Mouse (Mus musculus) megakaryocyte, embryonic 14.5 days (primary cell): ENCODE measurements around the gene Srgap2. TPM values are rescaled to one million over a fixed set of nuclear protein-coding genes. Genes with fewer than 3 reads are reported as not detected.

ENCODE experiments used
- H3K27me3 ChIP-seq: replicated peaks from 2 replicates; pipeline ENCODE3; 2012; ENCODE audit warnings: inconsistent platforms
- H3K36me3 ChIP-seq: replicated peaks from 2 replicates; pipeline ENCODE3; 2012; ENCODE audit warnings: low read length, inconsistent platforms, mixed read lengths
- H3K4me1 ChIP-seq: 2 replicates; pipeline ENCODE4 v1.6.1; 2012; ENCODE audit warnings: inconsistent platforms
- H3K4me3 ChIP-seq: replicated peaks from 2 replicates; pipeline ENCODE3; 2012; ENCODE audit warnings: moderate library complexity, mild to moderate bottlenecking, inconsistent platforms
- H3K9me3 ChIP-seq: 2 replicates; pipeline ENCODE4 v1.6.1; 2012; ENCODE audit warnings: inconsistent platforms
- FLI1 ChIP-seq: IDR thresholded peaks from 2 replicates; pipeline ENCODE4 v1.6.1; 2012; ENCODE audit warnings: low read length, inconsistent platforms, mixed read lengths
- GATA1 ChIP-seq: IDR thresholded peaks from 3 replicates; pipeline ENCODE4 v1.6.1; 2012; ENCODE audit warnings: mixed read lengths, low read length, inconsistent platforms, borderline replicate concordance
- polyA plus RNA-seq: library from polyadenylated mRNA; stranded (reverse); fragments of >175 nt; gene quantifications from 2 replicates; pipeline ENCODE4 v1.2.3, GENCODE M21; 2012; ENCODE audit warnings: low replicate concordance; ENCODE audit not compliant: insufficient read depth

Gene Srgap2
- polyA plus RNA-seq, 1 experiment: 12.2 TPM

DNA sequence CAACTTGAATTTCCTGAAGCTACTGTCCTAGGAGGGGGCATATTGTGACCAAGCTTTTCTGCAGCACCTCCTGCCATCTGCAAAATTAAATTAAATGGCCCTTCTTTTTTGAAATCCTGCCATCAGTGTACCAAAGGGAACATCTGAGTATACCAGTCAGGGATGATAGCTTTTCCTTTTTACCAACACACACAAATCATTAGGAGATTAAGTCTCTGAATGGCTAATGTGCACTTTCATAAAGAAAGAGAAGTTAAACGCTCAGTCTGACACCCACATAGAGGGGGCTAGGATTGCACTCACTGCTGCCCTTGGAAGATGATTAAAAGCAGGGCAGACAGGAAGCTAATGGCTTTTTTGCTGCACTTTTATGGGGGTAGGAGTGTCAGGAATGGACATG lies 73.8 kb downstream of the Srgap2 start:
- no peaks in the 10 kb centered on the region for H3K9me3 ChIP-seq
- no peak for TF ChIP-seq FLI1
- H3K4me1 ChIP-seq: peaks cover 66% of the 10 kb centered on the region

DNA sequence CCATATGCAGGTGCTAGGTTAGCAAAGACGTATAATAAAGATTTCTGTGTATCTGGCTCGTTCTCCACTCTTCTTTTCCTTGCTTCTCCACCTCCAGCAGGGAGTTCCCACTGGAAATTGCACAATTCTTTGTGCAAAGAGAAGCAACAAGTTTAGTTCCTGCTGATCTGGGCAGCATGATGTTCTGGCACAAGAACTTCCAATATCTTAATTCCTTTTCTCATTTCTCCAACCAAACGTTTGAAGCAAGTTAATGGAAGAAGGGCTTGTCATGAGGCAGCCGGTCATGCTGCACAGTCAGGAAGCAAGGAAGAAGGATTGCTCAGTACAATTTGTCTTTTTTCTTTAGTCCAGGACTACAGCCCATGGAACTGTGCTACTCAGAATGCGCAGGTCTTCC lies 78.8 kb downstream of the Srgap2 start:
- Histone ChIP-seq H3K27me3 (no peaks in the 10 kb centered on the region), H3K4me1 (peaks cover 74% of the 10 kb centered on the region), H3K36me3 (peaks cover 5% of the 10 kb centered on the region), H3K4me3 (no peak overlapping the region), H3K9me3 (no peaks in the 10 kb centered on the region)
- TF ChIP-seq GATA1 (no peak), FLI1 (no peak)

More for the DNA sequence above, 73.8 kb downstream of the Srgap2 start:
- Histone ChIP-seq H3K4me3 (peak overlapping the region; percentile 38), H3K27me3 (no peaks in the 10 kb centered on the region), H3K36me3 (peaks cover 10% of the 10 kb centered on the region)

DNA sequence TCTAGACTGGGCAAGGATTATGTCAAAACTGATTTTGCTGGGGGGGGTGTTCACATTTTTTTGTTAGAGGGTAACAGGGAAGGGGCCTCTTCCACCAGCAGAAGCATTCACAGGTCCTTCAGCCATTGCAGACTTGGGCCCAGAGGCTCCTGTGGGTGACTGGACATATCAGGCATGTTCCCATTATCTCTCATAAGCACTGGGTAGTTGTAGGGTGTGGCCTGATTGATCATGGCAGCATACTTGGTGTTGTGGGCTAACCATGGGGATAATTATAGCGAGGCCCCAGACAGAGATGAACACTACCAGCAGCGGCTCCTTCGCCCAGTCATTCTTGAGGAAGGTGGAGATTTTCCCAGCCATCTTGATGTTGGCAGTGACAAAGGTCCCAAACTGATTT lies 79.8 kb downstream of the Srgap2 start:
- Histone ChIP-seq H3K27me3 (no peaks in the 10 kb centered on the region), H3K9me3 (no peaks in the 10 kb centered on the region), H3K4me3 (no peak overlapping the region), H3K4me1 (peaks cover 74% of the 10 kb centered on the region), H3K36me3 (peaks cover 4% of the 10 kb centered on the region)
- TF ChIP-seq GATA1: no peak
- TF ChIP-seq FLI1: no peak

- TF ChIP-seq GATA1: no peak
- TF ChIP-seq FLI1: no peak
- Histone ChIP-seq H3K4me3 (no peak overlapping the region), H3K4me1 (peaks cover 73% of the 10 kb centered on the region), H3K27me3 (no peaks in the 10 kb centered on the region), H3K9me3 (no peaks in the 10 kb centered on the region), H3K36me3 (no peaks in the 10 kb centered on the region)
Measured at GRCm38 (mm10) chr1:131446577-131446976, 80.6 kb downstream of the Srgap2 start.

GRCm38 (mm10) chr1:131438556-131438955 lies 88.6 kb downstream of the Srgap2 start:
- Histone ChIP-seq H3K27me3 (no peaks in the 10 kb centered on the region), H3K9me3 (no peaks in the 10 kb centered on the region), H3K36me3 (peaks cover 20% of the 10 kb centered on the region), H3K4me1 (peaks cover 65% of the 10 kb centered on the region), H3K4me3 (no peak overlapping the region)
- TF ChIP-seq GATA1 (no peak), FLI1 (no peak)

DNA sequence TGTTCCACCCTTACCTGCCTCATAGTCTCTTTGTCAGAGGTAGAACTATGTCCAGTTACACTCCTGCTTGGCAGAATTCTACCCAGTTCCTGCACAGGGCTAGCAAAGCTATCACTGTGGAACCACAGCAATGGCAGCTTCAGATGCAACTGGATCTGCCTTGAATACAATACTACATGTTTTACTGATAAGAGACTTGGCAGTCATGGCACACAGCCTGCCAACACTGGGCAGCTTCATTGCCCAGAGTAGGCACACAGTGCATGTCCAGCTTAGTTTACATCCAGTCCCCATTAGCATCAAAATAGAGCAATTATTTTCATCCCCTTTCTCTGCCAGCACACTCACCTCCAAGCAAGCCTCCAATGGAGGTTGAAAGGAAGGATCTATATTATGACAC lies 89.2 kb downstream of the Srgap2 start:
- H3K4me3 ChIP-seq: peak overlapping the region; percentile 9
- no peaks in the 10 kb centered on the region for H3K9me3 ChIP-seq
- peaks cover 22% of the 10 kb centered on the region for H3K36me3 ChIP-seq
- H3K27me3 ChIP-seq: no peaks in the 10 kb centered on the region
- no peak for TF ChIP-seq FLI1
- H3K4me1 ChIP-seq: peaks cover 65% of the 10 kb centered on the region

GRCm38 (mm10) chr1:131436609-131437008 lies 90.5 kb downstream of the Srgap2 start:
- H3K36me3 ChIP-seq: peaks cover 22% of the 10 kb centered on the region
- no peaks in the 10 kb centered on the region for H3K9me3 ChIP-seq
- H3K4me1 ChIP-seq: peaks cover 68% of the 10 kb centered on the region
- H3K4me3 ChIP-seq: no peak overlapping the region
- no peaks in the 10 kb centered on the region for H3K27me3 ChIP-seq
- TF ChIP-seq GATA1 (no peak), FLI1 (no peak)

DNA sequence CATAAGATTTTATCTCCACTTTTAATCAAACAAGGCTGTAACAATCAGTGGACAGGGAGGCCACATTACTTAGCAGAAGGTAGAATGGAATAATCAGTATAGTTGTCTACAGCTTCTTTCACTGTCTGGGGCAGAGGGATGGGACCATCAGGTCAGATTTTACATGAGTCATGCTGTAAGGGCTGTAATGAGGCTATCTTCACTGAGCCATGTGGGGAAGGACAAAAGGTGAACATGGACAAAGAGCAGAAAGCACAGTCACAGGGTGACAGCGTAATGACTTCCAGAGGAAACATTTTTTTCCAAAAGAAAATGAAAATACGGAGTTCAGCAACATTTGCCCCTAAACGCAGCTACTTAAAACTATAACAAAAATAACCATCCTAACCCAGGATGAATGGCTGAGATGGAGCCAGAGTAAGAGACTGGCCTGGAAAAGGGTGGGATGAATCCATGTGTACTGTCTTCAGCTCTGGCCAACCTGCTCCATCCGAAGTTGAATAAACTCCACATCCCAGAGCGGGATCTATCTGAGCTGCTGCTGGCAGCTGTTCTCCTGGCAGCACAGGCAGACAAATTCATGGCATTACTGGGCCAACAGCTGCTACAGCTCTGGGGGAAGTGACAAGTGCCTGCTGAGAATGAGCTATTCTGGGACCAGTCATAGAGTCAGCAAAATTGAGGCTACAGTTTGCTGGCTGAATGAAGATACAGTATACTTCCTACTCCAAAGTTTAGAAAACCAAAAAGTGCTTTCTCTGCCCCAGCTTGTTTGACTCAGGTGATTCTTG lies 95.5 kb downstream of the Srgap2 start:
- peak overlapping the region; percentile 69 for H3K4me3 ChIP-seq
- peaks cover 39% of the 10 kb centered on the region for H3K36me3 ChIP-seq
- H3K27me3 ChIP-seq: no peaks in the 10 kb centered on the region
- no peak for TF ChIP-seq GATA1
- TF ChIP-seq FLI1: no peak
- peaks cover 88% of the 10 kb centered on the region for H3K4me1 ChIP-seq
- no peaks in the 10 kb centered on the region for H3K9me3 ChIP-seq

- Histone ChIP-seq H3K27me3 (no peaks in the 10 kb centered on the region), H3K36me3 (peaks cover 36% of the 10 kb centered on the region), H3K4me3 (no peak overlapping the region), H3K9me3 (no peaks in the 10 kb centered on the region), H3K4me1 (peaks cover 64% of the 10 kb centered on the region)
- TF ChIP-seq FLI1: no peak
- TF ChIP-seq GATA1: no peak
Measured at GRCm38 (mm10) chr1:131427140-131427821, 99.9 kb downstream of the Srgap2 start.

DNA sequence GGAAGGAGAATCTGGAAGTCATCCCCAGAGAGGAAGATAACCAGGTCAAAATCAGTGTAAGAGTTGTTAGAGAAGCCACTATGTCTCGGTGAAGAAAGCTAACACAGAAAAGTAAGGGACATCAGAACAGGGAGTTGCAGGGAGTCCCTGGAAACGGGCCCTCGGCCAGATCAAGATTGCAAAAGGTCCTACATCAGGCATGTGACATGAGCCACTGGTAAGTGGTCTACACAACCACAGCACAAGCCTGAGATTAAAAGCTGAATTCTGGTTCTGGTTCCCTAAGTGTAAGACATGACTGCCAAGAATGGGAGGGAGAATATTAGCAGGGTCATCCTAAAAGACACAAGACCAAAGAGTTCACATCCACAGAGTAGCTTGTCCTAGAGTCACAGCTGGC lies 104.1 kb downstream of the Srgap2 start:
- no peaks in the 10 kb centered on the region for H3K27me3 ChIP-seq
- peaks cover 53% of the 10 kb centered on the region for H3K4me1 ChIP-seq
- peaks cover 20% of the 10 kb centered on the region for H3K36me3 ChIP-seq
- TF ChIP-seq GATA1 (no peak), FLI1 (no peak)
- no peak overlapping the region for H3K4me3 ChIP-seq
- no peaks in the 10 kb centered on the region for H3K9me3 ChIP-seq
